Mouse (Mus musculus): ENCODE data around the gene Rab4b.

The Rab4b gene

DNA sequence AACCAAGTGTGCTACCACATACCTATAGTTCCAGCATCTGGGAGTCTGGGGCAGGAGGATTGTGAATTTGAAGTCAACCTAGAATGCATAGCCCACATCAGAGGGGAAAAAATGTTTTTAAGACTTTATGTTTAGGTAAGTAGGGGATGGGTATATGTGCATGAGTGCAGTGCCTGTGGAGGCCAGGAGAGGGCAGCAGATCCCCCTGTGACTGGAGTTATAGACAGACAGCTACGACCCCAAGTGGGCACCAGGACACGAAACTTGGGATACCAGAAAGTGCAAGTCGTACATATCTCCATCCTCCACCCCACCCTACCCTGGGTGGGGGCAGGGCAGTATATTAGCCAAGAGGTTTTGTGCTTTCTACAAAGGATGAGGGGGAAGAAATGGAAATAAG, 6.3 kb upstream of the Rab4b start:
- DNase-seq (ENCODE audit: low spot score), result no peak

DNA sequence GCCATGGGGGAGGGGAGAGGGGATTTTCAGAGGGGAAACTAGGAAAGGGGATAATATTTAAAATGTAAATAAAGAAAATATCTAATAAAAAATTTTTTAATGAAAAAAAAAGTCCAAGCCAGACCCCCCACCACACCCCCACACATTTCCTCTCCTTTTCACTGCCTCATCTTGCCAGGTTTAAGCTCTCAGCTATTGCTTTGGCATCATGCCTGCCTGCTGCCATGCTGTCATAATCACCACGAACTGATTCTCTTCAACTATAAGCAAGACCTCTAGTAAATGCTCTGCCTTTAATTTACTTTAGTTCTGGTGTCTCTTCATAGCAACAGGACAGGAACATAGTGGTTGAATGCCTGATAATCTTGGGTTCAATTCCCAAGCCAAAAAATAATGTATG, 3.8 kb upstream of the Rab4b start:
- no peak for DNase-seq (ENCODE audit: low spot score)

DNA sequence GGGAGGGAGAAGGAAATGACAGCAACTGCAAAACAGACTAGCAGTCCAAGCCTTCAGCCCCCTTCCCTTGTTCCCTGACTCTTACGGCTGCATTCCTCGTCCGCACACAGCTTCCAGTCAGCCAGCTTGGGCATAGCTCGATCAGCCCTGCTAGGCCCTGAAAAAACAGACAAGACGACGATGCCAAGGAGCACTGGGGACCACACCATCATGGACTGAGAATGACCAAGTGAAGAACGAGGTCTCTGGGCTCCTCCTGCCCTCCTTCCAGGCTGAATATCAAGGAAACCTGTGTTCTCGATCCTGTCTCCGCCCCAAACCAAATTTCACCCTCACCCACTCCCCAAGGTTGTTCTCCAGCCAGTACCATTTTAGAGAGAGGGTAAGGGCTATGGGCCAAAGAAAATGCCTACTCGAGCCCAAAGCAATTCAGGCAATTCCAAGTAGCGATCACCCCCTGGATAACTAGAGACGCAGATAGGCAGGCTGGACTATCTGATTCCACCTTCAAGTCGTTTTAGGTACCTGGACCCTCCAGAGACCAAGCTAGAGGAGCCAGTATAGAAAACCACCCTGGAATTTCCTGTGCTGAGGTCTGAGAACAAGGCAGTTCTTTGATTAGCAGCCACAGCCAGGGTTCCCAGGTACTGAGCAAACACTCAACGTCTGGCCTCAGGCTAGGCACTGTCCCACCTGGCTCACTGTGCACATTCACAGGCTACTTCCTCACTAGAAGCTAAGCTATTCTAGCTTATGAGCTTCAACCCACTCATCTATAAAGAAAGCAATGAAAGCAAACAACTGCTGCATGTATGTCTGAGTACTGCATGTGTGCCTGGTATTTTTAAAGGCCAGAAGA, 2.4 kb upstream of the Rab4b start, which contains the start of the genes Gm21983 and Mia:
Gm21983 (minus strand) TSS at position 250 of the 859 bp plus-strand sequence.
Mia (minus strand) TSS at position 321 of the 859 bp plus-strand sequence.
- DNase-seq (ENCODE audit: low spot score), result peak; percentile 54

DNA sequence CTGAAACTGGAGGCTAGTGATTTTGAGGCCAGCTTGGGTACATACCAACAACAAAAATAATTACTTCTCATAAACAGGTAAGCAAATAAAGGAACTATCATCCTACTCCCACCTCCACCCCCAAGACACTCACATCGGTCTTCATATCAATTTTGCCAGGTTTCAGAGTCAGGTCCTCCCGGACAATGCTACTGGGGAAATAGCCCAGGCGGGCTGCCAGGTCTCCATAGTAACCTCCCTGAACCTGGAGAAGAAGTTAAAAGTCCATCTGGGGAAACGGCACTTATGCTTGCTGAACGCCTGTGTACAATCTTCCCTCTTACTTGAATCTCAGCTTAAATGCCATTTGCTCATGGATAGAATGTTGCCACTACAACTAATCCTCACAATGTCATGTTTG, 1.3 kb upstream of the Rab4b start:
- peak; percentile 50 for DNase-seq (ENCODE audit: low spot score)

DNA sequence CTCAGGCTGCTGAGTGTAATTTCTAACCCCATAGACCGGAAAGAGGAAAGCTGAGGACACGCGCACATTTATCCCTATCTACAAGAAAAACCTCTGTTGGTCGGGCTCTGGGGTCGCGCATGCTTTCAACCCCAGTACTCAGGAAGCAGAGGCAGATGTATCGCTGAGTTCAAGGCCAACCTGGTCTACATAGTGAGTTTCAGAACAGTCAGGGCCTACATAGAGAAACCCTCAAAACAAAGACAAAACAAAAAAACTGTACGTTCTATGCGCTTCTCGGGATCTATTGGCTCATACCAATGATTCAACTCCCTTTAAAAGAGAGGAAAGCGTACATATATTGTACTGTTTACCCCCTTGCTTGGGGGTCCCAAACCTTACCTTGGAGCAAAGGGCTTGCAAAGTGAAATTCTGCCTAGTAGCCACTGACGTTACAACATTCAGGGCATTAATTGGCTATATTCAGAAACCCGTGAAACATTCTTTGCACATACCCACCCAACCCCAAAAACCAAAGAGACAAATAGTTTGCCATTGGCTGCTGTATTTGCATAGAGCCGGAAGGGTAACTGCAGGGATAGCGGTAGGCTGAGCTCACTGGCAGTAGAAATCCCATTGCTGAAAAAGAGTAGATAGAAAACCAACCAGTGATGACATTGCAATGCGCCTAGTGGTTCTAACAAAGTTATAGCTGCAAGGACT, 672 bp upstream of the Rab4b start:
- DNase-seq (ENCODE audit: low spot score), result no peak

DNA sequence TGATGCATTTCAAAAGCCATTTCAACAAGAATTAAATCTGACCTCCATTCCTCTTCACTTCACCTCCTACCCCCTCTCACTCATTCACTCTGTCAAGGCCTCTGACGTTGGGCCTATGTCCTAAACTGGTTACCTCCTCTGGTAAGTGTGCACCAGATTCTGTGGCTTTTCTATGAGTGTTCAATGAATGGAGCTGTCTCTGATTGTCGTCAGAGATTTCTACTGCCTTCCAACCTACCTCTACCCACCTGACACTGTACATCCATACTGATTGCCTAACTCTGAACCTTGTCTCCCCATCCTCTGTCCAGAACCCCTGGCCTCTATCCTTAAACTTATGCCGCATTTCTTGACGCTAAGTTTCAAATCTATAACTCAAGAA, 763 bp downstream of the Rab4b start:
- no peak for DNase-seq (ENCODE audit: low spot score)

DNA sequence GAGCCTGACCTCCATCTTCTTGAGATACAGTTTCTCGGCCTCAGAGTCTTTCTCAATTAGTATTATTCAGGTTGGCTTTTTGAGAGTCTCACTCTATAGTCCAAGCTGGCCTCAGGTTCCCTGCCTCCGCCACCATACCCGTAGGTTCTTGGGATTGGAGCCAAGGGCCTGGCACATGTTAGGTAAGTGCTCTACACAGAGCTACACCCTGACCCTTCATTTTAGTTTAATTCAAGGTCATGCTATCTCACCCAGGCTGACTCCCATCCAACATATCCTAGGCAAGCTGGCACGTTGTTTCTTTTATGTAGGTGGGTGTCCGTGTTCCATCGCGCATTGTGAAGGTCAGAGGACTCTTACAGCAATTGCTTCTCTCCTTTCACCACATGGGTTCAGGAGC, 3.8 kb downstream of the Rab4b start:
- DNase-seq (ENCODE audit: low spot score), result no peak

DNA sequence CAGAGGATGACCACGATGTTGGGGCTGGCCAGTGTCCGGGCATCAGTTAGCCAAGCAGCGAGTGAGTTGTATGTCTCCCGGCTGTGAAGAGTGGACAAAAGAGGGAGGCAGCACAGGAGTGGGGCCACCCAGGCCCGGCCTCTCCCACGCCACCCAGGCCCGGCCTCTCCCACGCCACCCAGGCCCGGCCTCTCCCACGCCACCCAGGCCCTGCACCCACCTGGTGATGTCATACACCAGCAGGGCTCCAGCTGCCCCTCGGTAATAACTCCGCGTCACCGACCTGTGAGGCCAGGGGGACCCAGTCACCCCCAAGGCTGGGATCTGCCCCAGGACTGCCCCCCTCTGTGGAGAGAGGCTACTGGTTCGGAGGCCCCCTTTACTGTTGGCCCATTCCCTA, 4.2 kb downstream of the Rab4b start:
- DNase-seq (ENCODE audit: low spot score), result no peak

DNA sequence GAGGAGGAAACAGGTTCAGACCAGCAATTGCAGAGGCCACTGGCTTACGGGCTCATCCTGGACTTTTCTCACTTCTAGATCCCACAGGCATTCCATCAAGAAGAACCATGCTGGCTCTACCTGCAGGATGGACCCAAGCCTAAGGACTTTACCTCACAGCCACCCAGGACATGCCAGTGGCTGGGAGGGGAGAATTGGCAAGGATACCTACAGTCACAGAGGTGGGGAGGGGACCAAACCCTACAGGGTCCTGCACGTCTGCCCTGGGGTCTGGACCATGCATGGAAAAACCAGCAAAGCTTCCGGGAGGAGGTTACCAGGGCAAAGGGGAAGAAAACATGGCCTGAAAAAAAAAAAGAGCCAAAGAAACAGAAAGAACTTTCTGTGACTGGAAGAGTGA, 7.7 kb downstream of the Rab4b start:
- no peak for DNase-seq (ENCODE audit: low spot score)

DNA sequence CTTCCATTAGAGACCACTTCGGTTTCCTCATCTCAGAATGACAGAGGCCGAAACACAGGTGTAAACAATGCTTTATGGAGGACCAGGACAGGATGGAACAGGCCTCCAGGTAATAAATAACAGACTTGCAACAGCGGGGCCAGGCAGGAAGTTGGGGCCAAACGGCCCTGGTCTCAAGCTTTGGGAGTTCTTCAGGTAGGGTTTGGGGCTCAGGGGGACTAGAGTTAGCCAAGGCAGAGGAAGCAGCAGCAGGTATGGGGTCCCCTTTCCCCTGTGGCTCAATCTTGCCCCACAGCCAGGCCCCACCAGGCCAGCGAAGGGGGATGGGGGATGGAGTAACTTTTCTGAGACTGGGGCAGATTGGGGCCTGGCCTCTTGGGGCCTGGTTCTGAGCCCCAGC, 10.3 kb downstream of the Rab4b start:
- DNase-seq (ENCODE audit: low spot score), result no peak

DNA sequence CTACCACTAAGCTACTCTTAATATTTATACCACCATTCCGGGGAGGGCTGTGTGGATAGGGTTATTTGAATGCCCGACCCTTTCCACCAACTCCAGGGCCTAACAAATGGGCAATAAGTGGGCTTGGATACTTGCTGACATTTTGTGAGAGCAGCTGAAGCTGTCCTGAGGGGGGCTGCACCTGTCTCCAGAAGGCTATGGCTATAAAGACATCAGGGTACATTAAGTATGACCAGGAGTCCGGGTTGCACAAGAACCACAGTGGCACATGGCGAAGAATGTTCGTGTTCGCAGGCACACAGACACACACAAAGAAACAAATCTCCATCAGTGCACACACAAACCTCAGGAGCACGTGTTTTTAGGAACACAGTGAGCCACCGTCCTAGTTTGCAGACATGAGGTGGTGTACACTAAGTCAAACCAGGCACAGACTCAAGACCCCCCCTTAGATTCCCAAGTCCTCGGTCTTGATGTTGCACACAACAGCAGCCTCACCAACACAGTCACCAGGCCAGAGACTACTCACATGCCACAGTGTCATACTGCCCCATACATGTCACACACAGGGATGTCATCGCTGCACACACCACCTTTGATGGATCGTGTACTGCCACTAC, 11.1 kb downstream of the Rab4b start:
- no peak for DNase-seq (ENCODE audit: low spot score)

DNA sequence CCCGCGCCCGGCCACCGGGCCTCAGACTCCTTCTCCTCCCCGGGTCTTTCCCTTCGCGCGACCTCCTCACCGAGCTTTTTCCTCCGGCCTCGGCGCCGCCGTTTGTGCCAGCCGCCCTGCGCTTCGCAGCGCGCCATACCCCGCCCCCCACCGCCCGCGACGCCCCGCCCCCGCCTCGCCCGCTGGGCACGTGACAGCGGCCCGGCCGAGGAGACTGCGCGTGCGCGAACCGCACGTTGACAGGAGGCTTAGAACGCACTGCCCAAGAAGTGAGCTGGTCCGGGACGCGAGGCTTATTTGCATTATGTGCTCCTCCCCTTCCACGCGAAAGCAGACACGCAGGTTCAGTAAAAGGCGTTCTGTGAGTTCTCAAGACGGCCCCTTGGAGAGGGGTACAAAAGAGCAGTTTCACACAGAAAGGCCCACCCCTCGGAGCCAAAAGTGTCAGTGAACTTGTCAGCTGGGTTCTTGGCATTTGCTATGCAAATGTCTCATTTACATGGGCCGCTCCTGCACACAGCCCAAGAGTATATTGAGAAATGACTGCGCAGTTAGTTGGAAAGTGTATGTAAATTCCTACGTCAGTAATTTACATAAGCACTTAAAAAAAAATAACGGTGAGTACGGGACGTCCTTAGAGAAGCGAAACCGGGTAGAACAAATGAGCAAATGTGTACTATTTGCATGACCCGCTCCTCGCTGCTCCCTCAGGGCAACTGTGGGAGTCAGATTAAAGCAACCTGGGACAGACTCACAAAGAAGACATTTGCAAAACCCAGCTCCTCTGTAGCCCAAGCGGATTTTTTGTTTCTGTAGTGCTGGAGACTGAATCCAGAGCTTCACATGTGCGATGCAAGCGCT, 11.9 kb downstream of the Rab4b start, which contains the start of gene Egln2:
Egln2 (minus strand) TSS at position 189 of the 861 bp plus-strand sequence.
- DNase-seq (ENCODE audit: low spot score), result peak; percentile 96

DNA sequence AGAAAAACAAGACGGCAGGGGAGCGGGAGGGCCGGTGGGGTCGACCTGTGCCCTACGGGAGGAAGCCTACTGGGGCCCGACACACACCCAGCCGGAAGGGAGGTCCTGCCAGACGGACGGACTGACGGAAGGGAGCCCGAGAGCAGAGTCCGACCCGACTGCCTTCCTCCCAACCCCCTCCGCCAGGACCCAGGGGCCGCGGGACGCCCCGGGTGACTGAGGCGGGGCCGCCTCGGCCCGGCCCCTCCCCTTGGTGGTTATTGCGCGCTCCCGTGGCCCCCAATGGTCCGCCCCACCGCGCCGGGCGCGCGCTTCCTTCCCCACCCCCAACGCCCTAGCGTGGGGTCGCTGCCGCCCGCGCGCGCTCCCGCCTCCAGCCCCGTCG, 12.5 kb downstream of the Rab4b start:
- DNase-seq (ENCODE audit: low spot score), result peak; percentile 90

DNA sequence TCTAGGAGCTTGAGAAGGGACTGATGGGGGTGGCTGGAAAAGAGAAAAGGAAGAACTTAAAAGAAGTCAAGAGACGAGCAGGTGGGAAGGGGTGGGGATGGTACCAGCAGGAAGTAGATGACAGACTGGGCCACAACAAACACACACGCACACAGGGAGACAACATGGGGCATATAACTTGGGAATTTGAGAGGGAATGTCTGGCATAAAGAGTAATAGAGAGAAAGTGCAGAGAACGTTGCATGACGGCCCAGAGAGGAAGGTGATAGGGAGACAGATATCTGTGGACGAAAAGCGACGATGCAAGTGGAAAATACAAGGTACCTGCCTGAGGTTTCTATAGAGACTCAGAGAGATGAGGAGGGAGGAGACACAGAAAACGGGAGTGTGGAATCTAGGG, 13.0 kb downstream of the Rab4b start:
- DNase-seq (ENCODE audit: low spot score), result no peak

DNA sequence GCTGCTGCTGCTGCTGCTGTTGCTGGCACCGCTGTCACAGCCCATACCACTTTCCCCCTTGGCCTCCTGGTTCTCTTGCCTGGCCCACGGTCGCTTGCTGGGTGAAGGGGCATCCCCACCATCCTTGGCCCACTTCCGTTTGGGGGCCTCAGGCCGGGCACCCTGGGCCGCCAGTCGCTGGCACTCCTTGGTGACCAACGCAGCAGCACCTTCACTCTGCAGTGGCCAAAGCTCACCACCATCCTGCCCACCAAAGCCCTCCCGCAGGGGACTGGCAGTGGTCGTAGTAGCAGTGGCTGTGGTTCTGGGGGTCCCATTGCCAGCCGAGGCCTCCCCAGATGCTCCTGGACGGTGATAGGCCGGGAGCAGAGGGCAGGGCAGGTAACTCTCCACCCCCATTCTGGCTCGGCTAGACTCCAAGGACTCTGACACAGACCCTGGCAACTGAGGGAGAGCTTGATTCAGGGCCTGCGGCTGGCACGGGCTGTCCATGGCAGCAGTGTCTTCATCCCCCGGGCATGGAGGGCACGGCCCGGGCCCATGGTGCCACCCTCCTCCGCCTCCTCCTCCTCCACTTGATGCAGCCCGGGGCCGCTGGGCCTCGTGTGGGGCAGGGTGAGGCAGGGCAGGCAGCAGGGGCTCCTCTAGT, 13.6 kb downstream of the Rab4b start:
- DNase-seq (ENCODE audit: low spot score), result no peak

DNA sequence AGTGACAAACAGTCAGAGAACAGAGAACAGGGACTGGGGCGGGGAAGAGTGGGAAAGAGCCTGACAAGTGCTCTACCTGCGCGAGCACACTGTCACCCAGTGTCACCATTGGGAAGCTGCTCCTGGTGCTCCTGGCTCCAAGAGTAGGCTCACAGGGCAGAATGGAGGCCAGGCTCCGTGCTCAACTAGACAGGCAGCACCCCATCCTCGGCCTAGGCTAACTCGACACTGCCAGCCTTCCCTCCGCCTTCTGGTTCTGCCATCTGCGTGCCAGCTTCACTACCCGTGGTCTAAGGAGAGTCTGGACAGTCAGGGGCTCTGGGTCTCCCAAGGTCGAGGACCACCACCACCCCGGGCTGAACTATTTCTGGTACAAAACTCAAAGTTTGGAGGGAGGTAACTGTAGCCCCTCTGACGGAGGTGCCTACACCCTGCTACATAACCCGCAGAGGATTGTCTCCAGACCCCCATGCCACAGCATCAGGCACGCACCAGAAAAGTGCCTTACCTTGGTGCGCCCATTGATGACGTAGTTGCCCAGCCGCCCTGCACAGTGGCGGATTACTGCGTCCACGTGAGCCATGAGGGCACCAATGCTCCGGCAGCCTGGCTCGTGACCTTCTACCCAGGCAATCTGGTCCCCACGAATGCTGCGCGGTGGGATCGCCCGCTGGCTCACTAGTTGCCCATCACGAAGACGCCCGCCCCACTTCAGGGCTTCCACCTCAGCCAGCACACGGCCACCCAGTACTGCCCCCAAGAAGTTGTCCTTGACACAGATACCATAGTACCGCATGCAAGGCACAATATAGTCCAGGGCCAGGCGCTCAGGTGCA, 14.4 kb downstream of the Rab4b start:
- DNase-seq (ENCODE audit: low spot score), result no peak

DNA sequence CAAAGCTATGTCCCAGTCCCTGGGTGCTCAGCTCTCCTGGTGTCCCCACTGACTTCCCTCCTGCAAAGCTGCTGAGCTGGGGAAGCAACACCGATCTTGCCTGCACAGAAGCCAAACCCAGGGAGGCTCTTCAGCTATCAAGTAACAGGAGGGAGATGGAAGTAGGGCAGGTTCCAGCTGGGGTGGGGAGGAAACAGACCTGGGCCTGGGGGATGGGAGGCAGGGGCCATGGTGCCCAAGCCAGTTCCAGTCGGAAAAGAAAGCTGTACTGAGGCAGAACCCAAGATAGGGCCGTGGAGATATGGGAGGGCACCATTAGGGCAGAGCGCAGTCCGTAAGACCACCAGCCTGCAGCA, 15.3 kb downstream of the Rab4b start:
- DNase-seq (ENCODE audit: low spot score), result no peak

DNA sequence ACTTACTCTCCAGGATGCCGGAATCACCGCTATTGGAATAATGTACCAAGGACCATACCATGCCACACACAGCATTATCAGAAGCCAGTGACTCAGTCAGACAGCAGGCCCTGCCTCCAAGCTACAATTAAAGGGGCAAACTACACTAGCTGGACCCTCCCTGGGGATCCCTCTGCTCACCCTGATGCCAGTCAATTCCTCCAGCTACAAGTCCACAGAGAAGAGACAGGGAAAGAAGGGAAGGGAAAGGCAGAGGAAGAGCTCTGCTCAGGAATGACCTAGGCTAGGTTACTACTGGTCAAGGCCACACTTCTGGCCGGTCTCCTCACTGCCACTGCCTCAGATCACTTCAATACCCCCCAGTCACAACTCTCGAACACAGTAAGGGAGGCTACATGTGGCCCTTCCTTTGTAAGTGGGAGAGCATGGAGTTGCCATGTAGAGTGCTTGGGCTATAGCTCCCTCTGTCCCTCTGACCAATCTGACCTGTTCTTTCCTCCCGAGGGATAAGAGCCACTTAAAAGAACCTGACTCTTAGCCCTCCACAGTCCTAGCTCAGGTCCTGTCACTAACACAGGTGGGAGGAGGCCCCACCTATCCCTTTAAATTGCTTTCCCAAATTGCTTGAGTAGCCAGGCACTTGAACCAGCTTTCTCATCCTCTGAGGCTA, 15.8 kb downstream of the Rab4b start:
- DNase-seq (ENCODE audit: low spot score), result no peak

DNA sequence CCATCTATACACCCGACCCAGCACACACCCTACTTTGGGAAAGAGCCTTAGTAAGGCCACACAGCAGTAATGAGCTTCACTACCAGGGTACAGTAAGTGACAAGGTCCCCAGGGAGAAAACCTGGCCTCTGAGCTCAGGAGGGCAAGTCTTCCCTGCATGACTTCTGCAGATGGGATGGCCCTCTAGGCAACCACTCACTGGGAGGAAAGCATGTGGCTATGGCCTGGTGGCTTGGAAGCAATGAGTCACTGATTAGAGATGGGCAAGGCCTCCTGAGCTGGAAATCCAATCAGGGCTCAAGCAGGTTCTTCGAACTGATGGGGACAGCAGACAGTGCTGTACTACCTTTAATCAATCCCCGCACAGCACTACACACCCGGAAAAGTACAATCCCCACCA, 17.0 kb downstream of the Rab4b start:
- DNase-seq (ENCODE audit: low spot score), result no peak

DNA sequence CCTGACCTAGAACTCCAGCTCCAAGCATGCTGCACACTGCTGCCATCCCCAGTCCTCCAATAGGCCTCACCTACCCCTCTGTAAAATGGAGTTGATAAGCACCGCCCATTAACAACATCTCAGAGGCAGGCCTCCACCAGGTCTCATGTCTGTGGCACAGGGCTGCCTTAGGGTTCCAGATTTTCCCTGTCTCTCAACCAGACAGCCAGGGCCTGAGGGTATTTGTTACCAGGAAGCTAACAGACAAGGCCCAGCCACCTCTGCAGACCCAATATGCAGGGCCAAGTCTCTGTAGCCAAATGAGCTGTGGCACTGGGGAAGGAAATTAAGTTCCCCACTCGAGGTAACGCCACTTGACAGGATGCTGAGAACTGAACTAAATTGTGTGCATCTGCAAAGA, 17.8 kb downstream of the Rab4b start:
- DNase-seq (ENCODE audit: low spot score), result no peak

Data from lung, postnatal 25 days (tissue).